Mouse (Mus musculus): ENCODE results near the gene Rps5. TPM values are rescaled to one million over a fixed set of nuclear protein-coding genes. Genes with fewer than 3 reads are reported as not detected.
"Not testable (repeated sequence)": the region's sequence is repeated elsewhere in the genome, so short reads cannot be mapped to it uniquely, and the experiment has no call there.

Gene Rps5
- polyA plus RNA-seq, 1 experiment from 2014 or later = 905 TPM

DNA sequence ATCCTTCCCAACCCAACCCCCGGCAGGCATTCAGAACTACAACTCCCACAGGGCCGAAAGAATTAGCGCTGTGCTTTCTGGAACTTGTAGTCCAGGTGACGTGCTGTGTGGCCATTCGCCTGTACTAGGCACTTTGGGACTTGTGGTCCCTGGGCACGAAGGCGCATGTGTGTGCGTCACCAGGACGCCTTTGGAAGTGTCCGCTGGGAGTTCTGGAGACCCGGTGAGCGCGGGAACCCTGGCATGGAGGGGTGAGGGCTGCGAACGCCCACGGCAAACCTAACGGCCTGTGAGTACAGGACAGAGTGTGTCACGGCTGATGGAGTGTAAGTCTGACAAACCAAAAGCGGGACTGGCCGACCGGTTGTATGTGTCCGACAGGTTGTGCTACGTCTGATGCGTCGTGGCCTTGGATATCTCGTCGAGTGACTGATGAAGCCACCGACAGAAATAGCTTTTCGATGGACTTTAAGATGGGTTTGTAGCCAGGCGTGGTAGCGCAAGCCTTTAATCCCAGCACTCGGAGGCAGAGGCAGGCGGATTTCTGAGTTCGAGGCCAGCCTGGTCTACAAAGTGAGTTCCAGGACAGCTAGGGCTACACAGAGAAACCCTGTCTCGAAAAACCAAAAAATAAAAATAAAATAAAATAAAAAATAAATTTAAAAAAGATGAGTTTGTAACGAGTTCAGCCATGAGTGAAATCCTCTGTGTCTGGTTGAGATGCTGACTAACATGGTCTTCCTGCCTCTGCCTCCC lies 24.3 kb upstream of the Rps5 start, which contains the start of gene Zscan22:
Gene Zscan22 (plus strand): TSS at position 161 of the 756 bp plus-strand sequence.
- ATAC-seq (peak; percentile 99), DNase-seq (ENCODE audit: low read depth, low spot score) (peak; percentile 73)
- in situ Hi-C loops (cut with MboI; ENCODE audit: low pct_unique_long_range_greater_than_20kb) = no loop called here

GRCm38 (mm10) chr7:12901517-12901916 lies 20.6 kb upstream of the Rps5 start:
- no peak for TF ChIP-seq CTCF (IDR thresholded peaks at IDR 0.05)
- ChIA-PET POLR2A (no interaction called here), CTCF (interaction anchor here (1.0 to 1.4 kb wide), 2 partner anchors 9 to 24 kb away, joined by 3 read pairs; no protein-coding TSS in a partner anchor)
- no peak for ATAC-seq
- DNase-seq (ENCODE audit: low read depth, low spot score) = no peak
- in situ Hi-C loops (cut with MboI; ENCODE audit: low pct_unique_long_range_greater_than_20kb) = no loop called here
- H3K27me3 ChIP-seq = no peaks in the 10 kb centered on the region

More for the DNA sequence above, 24.3 kb upstream of the Rps5 start, which contains the start of gene Zscan22:
- CTCF ChIA-PET = interaction anchor here (2.7 kb wide), 1 partner anchor 12 kb away, joined by 6 read pairs; no protein-coding TSS in a partner anchor
- POLR2A ChIA-PET = no interaction called here
- H3K27me3 ChIP-seq = no peaks in the 10 kb centered on the region
- no peak for TF ChIP-seq CTCF (IDR thresholded peaks at IDR 0.05)

- in situ Hi-C loops (cut with MboI; ENCODE audit: low pct_unique_long_range_greater_than_20kb) = no loop called here
- CTCF ChIA-PET = interaction anchor here (1.5 kb wide), 1 partner anchor 9 kb away, joined by 5 read pairs; no protein-coding TSS in a partner anchor
Measured at GRCm38 (mm10) chr7:12903623-12904022, 18.5 kb upstream of the Rps5 start.

DNA sequence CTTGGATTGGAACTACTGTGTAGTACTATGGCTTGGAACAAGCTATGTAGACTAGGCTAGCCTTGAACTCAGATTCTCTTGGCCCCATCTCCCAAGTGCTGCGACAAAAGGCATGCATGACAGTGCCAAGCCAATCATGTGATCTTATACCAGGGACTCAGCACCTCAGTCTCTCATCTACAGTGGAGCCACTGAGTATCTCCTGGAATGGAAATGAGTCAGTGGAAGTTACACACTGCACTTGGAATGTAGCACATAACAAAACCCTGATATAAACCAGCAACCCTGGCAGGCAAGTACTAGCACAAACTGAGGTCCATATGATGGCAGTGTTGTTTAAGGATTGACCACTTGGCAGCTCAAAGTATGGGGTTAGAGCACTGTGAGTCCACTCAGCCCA lies 16.9 kb upstream of the Rps5 start:
- in situ Hi-C loops (cut with MboI; ENCODE audit: low pct_unique_long_range_greater_than_20kb) = no loop called here
- ATAC-seq = peak; percentile 40
- no peak for TF ChIP-seq CTCF (IDR thresholded peaks at IDR 0.05)
- no peaks in the 10 kb centered on the region for H3K27me3 ChIP-seq
- POLR2A ChIA-PET = interaction anchor here (0.6 kb wide), 1 partner anchor 27 kb away, joined by 3 read pairs; no protein-coding TSS in a partner anchor
- no peak for DNase-seq (ENCODE audit: low read depth, low spot score)
- CTCF ChIA-PET = interaction anchor here (1.5 kb wide), 1 partner anchor 7 kb away, joined by 5 read pairs; no protein-coding TSS in a partner anchor

More at GRCm38 (mm10) chr7:12903623-12904022, 18.5 kb upstream of the Rps5 start:
- POLR2A ChIA-PET = interaction anchor here (0.6 kb wide), 1 partner anchor 38 kb away, joined by 4 read pairs; no protein-coding TSS in a partner anchor
- no peak for TF ChIP-seq CTCF (IDR thresholded peaks at IDR 0.05)
- ATAC-seq = no peak
- DNase-seq (ENCODE audit: low read depth, low spot score) = no peak
- no peaks in the 10 kb centered on the region for H3K27me3 ChIP-seq

GRCm38 (mm10) chr7:12909498-12909962 lies 12.6 kb upstream of the Rps5 start:
- ATAC-seq (no peak), DNase-seq (ENCODE audit: low read depth, low spot score) (no peak)
- ChIA-PET CTCF (interaction anchor here (1.0 to 1.7 kb wide), 5 partner anchors 8 to 92 kb away, joined by 3 to 6 read pairs (median 5); partner anchors contain the start of gene Zscan22), POLR2A (interaction anchor here (0.9 kb wide), 1 partner anchor 10 kb away, joined by 3 read pairs; no protein-coding TSS in a partner anchor)
- H3K27me3 ChIP-seq = no peaks in the 10 kb centered on the region
- in situ Hi-C loops (cut with MboI; ENCODE audit: low pct_unique_long_range_greater_than_20kb) = no loop called here
- peak; percentile 40 for TF ChIP-seq CTCF (IDR thresholded peaks at IDR 0.05)

DNA sequence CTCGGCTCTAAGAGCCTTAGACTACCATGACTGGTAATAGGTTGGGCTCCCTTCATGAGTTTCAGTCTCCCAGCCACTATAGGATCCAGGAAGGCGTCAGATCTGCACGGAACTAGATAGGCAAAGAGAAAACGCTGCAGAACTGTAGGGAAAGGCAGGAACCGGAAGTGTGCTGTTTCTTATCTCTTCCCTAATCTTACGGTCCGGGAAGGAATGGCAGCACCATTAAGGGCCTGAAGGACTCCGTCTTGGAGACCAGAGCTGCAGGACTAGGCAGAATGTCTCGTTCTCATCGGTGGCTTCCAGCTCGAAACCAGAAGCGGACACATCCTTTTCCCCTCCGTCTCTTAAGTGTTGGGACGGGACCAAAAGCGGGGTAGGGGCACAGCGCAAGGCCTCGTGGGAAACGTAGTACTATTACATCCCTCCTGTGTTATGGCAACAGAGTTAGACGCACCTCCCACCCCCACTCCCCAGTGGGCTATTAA lies 11.9 kb upstream of the Rps5 start:
- in situ Hi-C loops (cut with MboI; ENCODE audit: low pct_unique_long_range_greater_than_20kb) = no loop called here
- no peak for DNase-seq (ENCODE audit: low read depth, low spot score)
- ChIA-PET CTCF (interaction anchor here (1.0 to 1.5 kb wide), 3 partner anchors 9 to 34 kb away, joined by 3 to 6 read pairs (median 3); partner anchors contain the start of gene Zscan22), POLR2A (interaction anchor here (0.9 kb wide), 1 partner anchor 10 kb away, joined by 3 read pairs; no protein-coding TSS in a partner anchor)
- ATAC-seq = no peak
- H3K27me3 ChIP-seq = no peaks in the 10 kb centered on the region
- TF ChIP-seq CTCF (IDR thresholded peaks at IDR 0.05) = no peak

DNA sequence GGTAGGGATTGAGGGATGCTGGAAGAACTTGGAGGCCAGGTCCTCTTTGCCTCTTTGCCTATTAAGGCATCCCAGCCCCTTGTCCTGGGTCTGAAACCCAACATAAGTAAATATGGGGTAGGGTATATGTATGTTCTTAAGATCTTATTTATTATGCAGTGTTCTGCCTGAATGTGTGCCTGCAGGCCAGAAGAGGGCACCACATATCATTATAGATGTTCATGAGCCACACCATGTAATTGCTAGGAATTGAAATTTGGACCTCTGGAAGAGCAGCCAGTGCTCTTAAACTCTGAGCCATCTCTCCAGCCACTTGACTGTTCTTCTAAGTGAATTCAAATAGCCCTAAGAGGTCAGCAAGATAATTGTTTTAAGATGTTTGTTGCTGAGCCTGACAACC lies 8.5 kb upstream of the Rps5 start:
- no peak for DNase-seq (ENCODE audit: low read depth, low spot score)
- TF ChIP-seq CTCF (IDR thresholded peaks at IDR 0.05) = peak; percentile 68
- ChIA-PET POLR2A (no interaction called here), CTCF (interaction anchor here (0.9 kb wide), 1 partner anchor 31 kb away, joined by 3 read pairs; no protein-coding TSS in a partner anchor)
- ATAC-seq = peak; percentile 69
- H3K27me3 ChIP-seq = no peaks in the 10 kb centered on the region
- in situ Hi-C loops (cut with MboI; ENCODE audit: low pct_unique_long_range_greater_than_20kb) = no loop called here

- H3K27me3 ChIP-seq; DNase-seq (ENCODE audit: low read depth, low spot score); ATAC-seq; POLR2A ChIA-PET; in situ Hi-C loops (cut with MboI; ENCODE audit: low pct_unique_long_range_greater_than_20kb): not testable (repeated sequence)
- CTCF ChIA-PET = interaction anchor here (1.5 kb wide), 1 partner anchor 24 kb away, joined by 5 read pairs; no protein-coding TSS in a partner anchor
Measured at GRCm38 (mm10) chr7:12920495-12920894, 1.6 kb upstream of the Rps5 start.

DNA sequence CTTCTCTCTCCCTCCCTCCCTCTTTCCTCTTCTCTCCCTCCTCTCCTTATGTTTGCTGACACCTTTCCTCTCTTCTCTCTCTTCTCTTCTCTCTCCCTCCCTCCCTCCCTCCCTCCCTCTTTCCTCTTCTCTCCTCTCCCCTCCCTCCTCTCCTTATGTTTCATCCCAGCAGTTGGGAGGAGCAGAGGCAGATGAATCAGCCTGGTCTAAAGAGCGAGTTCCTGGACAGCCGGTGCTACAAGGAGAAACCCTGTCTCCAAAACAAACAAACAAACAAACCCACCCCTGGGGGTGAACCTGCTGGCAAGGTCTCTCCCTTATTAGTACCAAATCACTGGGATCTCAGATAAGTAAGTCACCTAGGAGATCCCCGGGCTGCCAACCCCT lies 779 bp upstream of the Rps5 start:
- ChIA-PET POLR2A (no interaction called here), CTCF (interaction anchor here (1.1 to 2.4 kb wide), 3 partner anchors 12 to 109 kb away, joined by 3 to 7 read pairs (median 3); no protein-coding TSS in a partner anchor)
- in situ Hi-C loops (cut with MboI; ENCODE audit: low pct_unique_long_range_greater_than_20kb) = no loop called here
- ATAC-seq (peak; percentile 15), DNase-seq (ENCODE audit: low read depth, low spot score) (peak; percentile 20)
- H3K27me3 ChIP-seq = no peaks in the 10 kb centered on the region
- no peak for TF ChIP-seq CTCF (IDR thresholded peaks at IDR 0.05)

- TF ChIP-seq CTCF (IDR thresholded peaks at IDR 0.05) = no peak
- no peak for DNase-seq (ENCODE audit: low read depth, low spot score)
- ATAC-seq = no peak
- in situ Hi-C loops (cut with MboI; ENCODE audit: low pct_unique_long_range_greater_than_20kb) = no loop called here
- ChIA-PET CTCF (interaction anchor here (0.8 to 2.4 kb wide), 4 partner anchors 11 to 36 kb away, joined by 3 to 7 read pairs (median 3); no protein-coding TSS in a partner anchor), POLR2A (interaction anchor here (1.2 to 1.5 kb wide), 2 partner anchors 9 to 55 kb away, joined by 3 to 4 read pairs; partner anchors contain the start of gene Zfp446)
- H3K27me3 ChIP-seq = no peaks in the 10 kb centered on the region
Measured at GRCm38 (mm10) chr7:12922729-12923128, 639 bp downstream of the Rps5 start.
